Mouse (Mus musculus) granulocyte monocyte progenitor cell, adult 5-6 weeks (primary cell): ENCODE data around the gene Cenpi. TPM values are rescaled to one million over a fixed set of nuclear protein-coding genes. Genes with fewer than 3 reads are reported as not detected.
A peak's percentile ranks its signal among the peaks of the same experiment; 100 is the strongest.

Experiments
- ATAC-seq: replicated peaks from 2 replicates; pipeline ENCODE4 v1.8.0; 2016; ENCODE audit warnings: mild to moderate bottlenecking, moderate TSS enrichment, inconsistent platforms; ENCODE audit not compliant: poor library complexity, severe bottlenecking
- total RNA-seq, 2 experiments: library from RNA; stranded (forward) in 1 of 2; stranded (reverse) in 1 of 2; fragments of 200-712, 200-1000 nt in 1 of 2; fragments of >200 nt in 1 of 2; fragmentation: Nextera tagmentation in 1 of 2; gene quantifications; 2 replicates each; pipeline ENCODE4 v1.2.3; 2014 to 2017

Cenpi gene
- total RNA-seq, 2 experiments from 2014 or later, result 35.9 to 40.2 TPM

GRCm38 (mm10) chrX:134359336-134359735 lies 51.5 kb downstream of the Cenpi start:
- peak; percentile 93 for ATAC-seq

- ATAC-seq, result no peak
Measured at GRCm38 (mm10) chrX:134362156-134362555, 54.3 kb downstream of the Cenpi start.

GRCm38 (mm10) chrX:134365421-134365820 lies 57.5 kb downstream of the Cenpi start:
- no peak for ATAC-seq

GRCm38 (mm10) chrX:134366547-134366946 lies 58.7 kb downstream of the Cenpi start:
- ATAC-seq, result no peak

GRCm38 (mm10) chrX:134371279-134371678 lies 63.4 kb downstream of the Cenpi start:
- no peak for ATAC-seq

GRCm38 (mm10) chrX:134374190-134374589 lies 66.3 kb downstream of the Cenpi start:
- ATAC-seq, result no peak

GRCm38 (mm10) chrX:134384896-134385295 lies 77.0 kb downstream of the Cenpi start:
- no peak for ATAC-seq

- ATAC-seq, result no peak
Measured at GRCm38 (mm10) chrX:134398972-134399371, 91.1 kb downstream of the Cenpi start.

- no peak for ATAC-seq
Measured at GRCm38 (mm10) chrX:134403863-134404583, 96.1 kb downstream of the Cenpi start, which contains the start of gene Drp2. TSS of gene Drp2 (plus strand) at chrX:134404551.

- ATAC-seq, result peak; percentile 33
Measured at GRCm38 (mm10) chrX:134404584-134404955, 96.7 kb downstream of the Cenpi start.

- ATAC-seq, result no peak
Measured at GRCm38 (mm10) chrX:134409354-134409900, 101.5 kb downstream of the Cenpi start.

- no peak for ATAC-seq
Measured at GRCm38 (mm10) chrX:134412096-134412495, 104.2 kb downstream of the Cenpi start.

Other genes starting within 250 kb of the Cenpi start
- 50.0 and 59.7 TPM in 2 replicates for gene Cstf2, start 248.9 kb upstream of the Cenpi start, total RNA-seq (2014; fragmentation: Nextera tagmentation)
- gene Cstf2, start 248.9 kb upstream of the Cenpi start, total RNA-seq (2017), result 65.1 and 96.1 TPM in 2 replicates
- gene Xkrx, start 146.0 kb upstream of the Cenpi start, total RNA-seq (2014; fragmentation: Nextera tagmentation), result 0.38 TPM in 1 of 2 replicates, not detected in the other
- not detected in 2 replicates for gene Xkrx, start 146.0 kb upstream of the Cenpi start, total RNA-seq (2017)
- gene Arl13a, start 120.6 kb upstream of the Cenpi start, total RNA-seq (2014; fragmentation: Nextera tagmentation), result not detected in 2 replicates
- gene Arl13a, start 120.6 kb upstream of the Cenpi start, total RNA-seq (2017), result not detected in 2 replicates
- gene Nox1, start 86.1 kb upstream of the Cenpi start, total RNA-seq (2014; fragmentation: Nextera tagmentation), result 1.6 TPM in 1 of 2 replicates, not detected in the other
- gene Nox1, start 86.1 kb upstream of the Cenpi start, total RNA-seq (2017), result 0.13 TPM in 1 of 2 replicates, not detected in the other
- gene Trmt2b, start 31.1 kb upstream of the Cenpi start, total RNA-seq (2014; fragmentation: Nextera tagmentation), result 23.1 and 30.0 TPM in 2 replicates
- 34.4 and 34.9 TPM in 2 replicates for gene Trmt2b, start 31.1 kb upstream of the Cenpi start, total RNA-seq (2017)
- not detected in 2 replicates for gene Tmem35a, start 12.9 kb upstream of the Cenpi start, total RNA-seq (2014; fragmentation: Nextera tagmentation)
- gene Tmem35a, start 12.9 kb upstream of the Cenpi start, total RNA-seq (2017), result not detected in 2 replicates
- gene Drp2, start 96.5 kb downstream of the Cenpi start, total RNA-seq (2014; fragmentation: Nextera tagmentation), result 1.4 TPM in 1 of 2 replicates, not detected in the other
- gene Drp2, start 96.5 kb downstream of the Cenpi start, total RNA-seq (2017), result 0.17 and 0.77 TPM in 2 replicates
- not detected in 2 replicates for gene Taf7l, start 168.4 kb downstream of the Cenpi start, total RNA-seq (2014; fragmentation: Nextera tagmentation)
- not detected in 2 replicates for gene Taf7l, start 168.4 kb downstream of the Cenpi start, total RNA-seq (2017)
- 87.1 and 92.8 TPM in 2 replicates for gene Timm8a1, start 233.8 kb downstream of the Cenpi start, total RNA-seq (2014; fragmentation: Nextera tagmentation)
- 166 and 192 TPM in 2 replicates for gene Timm8a1, start 233.8 kb downstream of the Cenpi start, total RNA-seq (2017)